Mouse (Mus musculus): ENCODE results near the gene Gm20503.

Gm20503 gene

GRCm38 (mm10) chr4:59002948-59003805 is at the start of gene Gm20503:
Gene Gm20503 (plus strand): TSS chr4:59003210.
- peak; percentile 86 to 92 for DNase-seq (ENCODE audit: low spot score in 2 of 2)

GRCm38 (mm10) chr4:58961719-58962118 is 41.3 kb upstream of the Gm20503 start:
- no peak for DNase-seq (ENCODE audit: low spot score in 2 of 2)

GRCm38 (mm10) chr4:58963271-58963670 is 39.7 kb upstream of the Gm20503 start:
- DNase-seq (ENCODE audit: low spot score in 2 of 2), result no peak

GRCm38 (mm10) chr4:58965136-58965535 is 37.9 kb upstream of the Gm20503 start:
- no peak for DNase-seq (ENCODE audit: low spot score in 2 of 2)

GRCm38 (mm10) chr4:58970678-58971077 is 32.3 kb upstream of the Gm20503 start:
- DNase-seq (ENCODE audit: low spot score in 2 of 2), result no peak

GRCm38 (mm10) chr4:58975711-58976110 is 27.3 kb upstream of the Gm20503 start:
- no peak for DNase-seq (ENCODE audit: low spot score in 2 of 2)

GRCm38 (mm10) chr4:58981421-58981820 is 21.6 kb upstream of the Gm20503 start:
- no peak for DNase-seq (ENCODE audit: low spot score in 2 of 2)

GRCm38 (mm10) chr4:58982806-58983205 is 20.2 kb upstream of the Gm20503 start:
- DNase-seq (ENCODE audit: low spot score in 2 of 2), result no peak

- peak; percentile 65 to 86 for DNase-seq (ENCODE audit: low spot score in 2 of 2)
Measured at GRCm38 (mm10) chr4:58985157-58985648, 17.8 kb upstream of the Gm20503 start.

- DNase-seq (ENCODE audit: low spot score in 2 of 2), result peak; percentile 84 to 90
Measured at GRCm38 (mm10) chr4:58986540-58987190, 16.3 kb upstream of the Gm20503 start, which contains the start of gene Ptgr1. Gene Ptgr1 (minus strand): TSS chr4:58987119.

GRCm38 (mm10) chr4:58989303-58989898 is 13.6 kb upstream of the Gm20503 start:
- no peak for DNase-seq (ENCODE audit: low spot score in 2 of 2)

- no peak for DNase-seq (ENCODE audit: low spot score in 2 of 2)
Measured at GRCm38 (mm10) chr4:58990609-58991434, 12.2 kb upstream of the Gm20503 start.

- DNase-seq (ENCODE audit: low spot score in 2 of 2), result no peak
Measured at GRCm38 (mm10) chr4:58992195-58992594, 10.8 kb upstream of the Gm20503 start.

GRCm38 (mm10) chr4:58994762-58995161 is 8.2 kb upstream of the Gm20503 start, which contains the start of gene Dnajc25:
Gene Dnajc25 (plus strand): TSS chr4:58995062.
- DNase-seq (ENCODE audit: low spot score in 2 of 2), result no peak

- DNase-seq (ENCODE audit: low spot score in 2 of 2), result no peak
Measured at GRCm38 (mm10) chr4:58995251-58995693, 7.7 kb upstream of the Gm20503 start.

- DNase-seq (ENCODE audit: low spot score in 2 of 2), result no peak
Measured at GRCm38 (mm10) chr4:58997081-58997480, 5.9 kb upstream of the Gm20503 start.

- DNase-seq (ENCODE audit: low spot score in 2 of 2), result no peak
Measured at GRCm38 (mm10) chr4:58998688-58999087, 4.3 kb upstream of the Gm20503 start.

GRCm38 (mm10) chr4:58999686-59000085 is 3.3 kb upstream of the Gm20503 start:
- peak; percentile 58 to 79 for DNase-seq (ENCODE audit: low spot score in 2 of 2)

- peak; percentile 40 to 72 for DNase-seq (ENCODE audit: low spot score in 2 of 2)
Measured at GRCm38 (mm10) chr4:59000614-59001013, 2.4 kb upstream of the Gm20503 start.

- no peak for DNase-seq (ENCODE audit: low spot score in 2 of 2)
Measured at GRCm38 (mm10) chr4:59003806-59004200, 793 bp downstream of the Gm20503 start.

GRCm38 (mm10) chr4:59006211-59006610 is 3.2 kb downstream of the Gm20503 start:
- no peak for DNase-seq (ENCODE audit: low spot score in 2 of 2)
